Mouse (Mus musculus): ENCODE results near the gene Cfap45.

DNA sequence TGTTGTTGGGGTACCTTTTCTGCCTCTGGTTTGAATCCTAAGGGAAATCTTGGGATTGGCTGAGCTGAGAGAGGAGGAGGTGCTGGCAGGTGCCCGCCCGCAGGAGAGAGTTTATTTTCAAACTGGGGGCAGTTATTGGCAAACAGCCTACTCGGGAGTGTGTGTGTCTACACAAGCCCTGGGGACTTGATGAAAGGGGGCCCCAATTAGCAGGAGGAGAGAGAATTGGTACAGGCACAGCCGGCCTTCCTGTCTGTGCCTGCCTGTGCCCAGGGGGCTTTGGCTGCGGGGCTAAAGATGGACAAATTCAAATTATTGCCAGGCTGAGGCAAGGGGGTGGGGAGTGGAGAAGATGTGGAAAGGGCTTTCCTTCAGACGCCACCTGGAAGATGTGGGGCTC is 34.8 kb upstream of the Cfap45 start:
- TF ChIP-seq CTCF (IDR thresholded peaks at IDR 0.05; ENCODE audit: extremely low read depth, insufficient read depth, insufficient read length, insufficient replicate concordance) (no peak), POLR2A (IDR thresholded peaks at IDR 0.05; ENCODE audit: low read depth, low read length) (no peak)
